Mouse (Mus musculus) testis, postnatal 10 days (tissue): ENCODE data around the gene Adgrv1.

Experiments
- DNase-seq: peaks from one replicate; pipeline ENCODE4 v3.0.0; 2021; ENCODE audit warnings: low spot score

The Adgrv1 gene

DNA sequence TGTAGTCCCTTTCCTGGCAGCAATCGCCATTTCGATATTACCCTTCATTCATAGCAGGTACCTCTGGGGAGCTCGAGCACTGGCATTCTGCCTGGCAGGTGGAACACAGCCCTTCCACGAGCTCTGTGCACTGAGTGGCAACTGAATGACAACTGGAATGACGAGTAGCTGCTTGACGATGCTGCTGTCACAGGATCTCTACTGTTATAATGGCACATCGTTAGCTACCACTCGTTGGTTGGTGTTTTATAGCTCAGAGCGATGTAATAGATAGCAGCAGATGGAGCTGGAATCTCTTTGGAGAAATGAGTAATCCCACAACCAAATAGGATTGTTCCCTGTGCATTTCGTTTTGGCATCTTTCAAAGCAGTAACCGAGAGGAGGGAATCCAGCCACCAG, 587.6 kb downstream of the Adgrv1 start:
- DNase-seq, result no peak
